Mouse (Mus musculus) G1E (cell line): ENCODE measurements around the gene Vwc2l. TPM values are rescaled to one million over a fixed set of nuclear protein-coding genes. Genes with fewer than 3 reads are reported as not detected.
A peak's percentile ranks its signal among the peaks of the same experiment; 100 is the strongest.

Experiments used
- ATAC-seq: 2 replicates; pipeline ENCODE4 v1.8.0; 2016; ENCODE audit warnings: mild to moderate bottlenecking; ENCODE audit not compliant: insufficient number of reproducible peaks, poor library complexity, low FRiP score, severe bottlenecking; ENCODE audit errors: extremely low read depth
- DNase-seq: peaks from one replicate; pipeline ENCODE4 v3.0.0; 2012; ENCODE audit warnings: low spot score
- H3K27me3 ChIP-seq: 2 replicates; pipeline ENCODE4 v1.6.1; 2012; ENCODE audit warnings: mild to moderate bottlenecking, low read length, inconsistent platforms; ENCODE audit not compliant: insufficient read depth
- H3K36me3 ChIP-seq: replicated peaks from 2 replicates; pipeline ENCODE3; 2012; ENCODE audit warnings: mild to moderate bottlenecking, inconsistent platforms
- H3K4me1 ChIP-seq: 2 replicates; pipeline ENCODE4 v1.6.1; 2012; ENCODE audit warnings: low read depth, low read length, inconsistent platforms, mixed read lengths; ENCODE audit not compliant: insufficient read depth
- H3K4me3 ChIP-seq: 2 replicates; pipeline ENCODE4 v1.5.1; 2012; ENCODE audit warnings: low read depth, mild to moderate bottlenecking, inconsistent platforms, low read length, moderate library complexity, mixed read lengths
- H3K9me3 ChIP-seq: replicated peaks from 2 replicates; pipeline ENCODE4 v1.6.1; 2012; ENCODE audit warnings: inconsistent platforms
- CTCF ChIP-seq: IDR thresholded peaks from 2 replicates; pipeline ENCODE4 v1.5.1; 2012; ENCODE audit warnings: low read depth, low read length, inconsistent platforms, mixed read lengths
- GATA1 ChIP-seq: IDR thresholded peaks from 2 replicates; pipeline ENCODE4 v1.6.1; 2012; ENCODE audit warnings: borderline replicate concordance, low read length, inconsistent platforms, mixed read lengths
- GATA2 ChIP-seq: IDR thresholded peaks from 2 replicates; pipeline ENCODE4 v1.6.1; 2012; ENCODE audit warnings: low read depth, low read length, inconsistent platforms, borderline replicate concordance
- POLR2AphosphoS5 ChIP-seq: IDR thresholded peaks from 2 replicates; pipeline ENCODE4 v1.6.1; 2012; ENCODE audit warnings: low read depth, low read length, inconsistent platforms; ENCODE audit not compliant: insufficient replicate concordance
- TAL1 ChIP-seq: conservative IDR thresholded peaks from 2 replicates; pipeline ENCODE4 v1.6.1; 2012; ENCODE audit warnings: low read depth, low read length, inconsistent platforms, mixed read lengths
- polyA plus RNA-seq: library from polyadenylated mRNA; stranded (reverse); fragments of >175 nt; gene quantifications from 2 replicates; pipeline ENCODE4 v1.2.3, GENCODE M21; 2012
- total RNA-seq, 2 experiments: library from RNA; stranded (forward) in 1 of 2; stranded (reverse) in 1 of 2; fragments of 200-1000 nt in 1 of 2; fragments of >200 nt in 1 of 2; fragmentation: Nextera tagmentation in 1 of 2; gene quantifications; 2 replicates each; pipeline ENCODE4 v1.2.3; 2014 to 2017

The Vwc2l gene
- total and polyA plus RNA-seq, 3 experiments, result 0.33 TPM; not detected in 2

- Histone ChIP-seq H3K27me3 (peaks cover 3% of the 10 kb centered on the region), H3K36me3 (no peaks in the 10 kb centered on the region), H3K4me1 (peaks cover 15% of the 10 kb centered on the region), H3K9me3 (no peaks in the 10 kb centered on the region), H3K4me3 (no peak overlapping the region)
- no peak for TF ChIP-seq POLR2AphosphoS5
- no peak for TF ChIP-seq GATA2
- TF ChIP-seq CTCF, result no peak
- no peak for TF ChIP-seq TAL1
- TF ChIP-seq GATA1, result no peak
- DNase-seq (peak; percentile 4), ATAC-seq (peak; percentile 90)
These were observed 192.9 kb downstream of the Vwc2l start for GRCm38 (mm10) chr1:70918173-70919036.

- ATAC-seq, result no peak
- TF ChIP-seq GATA2, result no peak
- no peak for TF ChIP-seq CTCF
- TF ChIP-seq TAL1, result no peak
- no peak for TF ChIP-seq GATA1
- no peak for TF ChIP-seq POLR2AphosphoS5
These were observed 207.5 kb downstream of the Vwc2l start for GRCm38 (mm10) chr1:70933016-70933415.

More at GRCm38 (mm10) chr1:70933016-70933415, 207.5 kb downstream of the Vwc2l start:
- H3K4me3 ChIP-seq, result no peak overlapping the region
- H3K36me3 ChIP-seq, result no peaks in the 10 kb centered on the region
- no peaks in the 10 kb centered on the region; the same call in 1 of the 2 replicates for H3K27me3 ChIP-seq
- no peaks in the 10 kb centered on the region for H3K4me1 ChIP-seq
- H3K9me3 ChIP-seq, result no peaks in the 10 kb centered on the region
- DNase-seq, result no peak
